Mouse (Mus musculus): ENCODE measurements around the gene Dbp.

GRCm38 (mm10) chr7:45697894-45698293, 7.0 kb upstream of the Dbp start:
- no peak for TF ChIP-seq CTCF (IDR thresholded peaks at IDR 0.05; ENCODE audit: low read depth)
- no peak for TF ChIP-seq EP300 (IDR thresholded peaks at IDR 0.05; ENCODE audit: low read depth)
